17 mouse cellular contexts compared by ENCODE assay signal in genomic region chr7:115868504-115868903, GRCm38 (mm10).
A peak's percentile ranks its signal among the peaks of the same experiment; 100 is the strongest.
DNase-seq lines count a peak whose midpoint lies in the region; ATAC-seq and TF ChIP-seq lines count a peak whose summit lies in the region.
"Had no signal": no experiment of that assay in that cellular context is flagged by ENCODE, and none has a peak within 500 bp of the region (broad histone marks: within the 10 kb centered on the region; RNA-seq: fewer than 3 reads in every experiment).

No protein-coding gene starts in this region.

- H3K36me3 ChIP-seq in lung, embryonic 15.5 days, result no peaks in the 10 kb centered on the region
- H3K36me3 ChIP-seq in intestine, postnatal 0 days (ENCODE audit: control insufficient read depth, insufficient read depth), result no peaks in the 10 kb centered on the region
- H3K36me3 ChIP-seq: embryonic facial prominence, embryonic 13.5 days; G1E; heart, embryonic 13.5 days; hindbrain, embryonic 12.5 days; liver, embryonic 13.5 days; neural tube, embryonic 15.5 days had no signal

- H3K9me3 ChIP-seq in lung, embryonic 15.5 days, result no peaks in the 10 kb centered on the region
- H3K9me3 ChIP-seq in intestine, postnatal 0 days (ENCODE audit: control insufficient read depth), result no peaks in the 10 kb centered on the region
- H3K9me3 ChIP-seq: embryonic facial prominence, embryonic 13.5 days; G1E; heart, embryonic 13.5 days; hindbrain, embryonic 12.5 days; liver, embryonic 13.5 days; neural tube, embryonic 15.5 days had no signal

- H3K4me3 ChIP-seq in lung, embryonic 15.5 days, result no peak overlapping the region
- H3K4me3 ChIP-seq in intestine, postnatal 0 days (ENCODE audit: low read depth, low read length), result no peak overlapping the region
- H3K4me3 ChIP-seq: embryonic facial prominence, embryonic 13.5 days; heart, embryonic 13.5 days; hindbrain, embryonic 12.5 days; liver, embryonic 13.5 days; neural tube, embryonic 15.5 days had no signal

- peaks cover 19% of the 10 kb centered on the region; the same call in 1 of the 2 replicates for H3K4me1 ChIP-seq in lung, embryonic 15.5 days
- H3K4me1 ChIP-seq in intestine, postnatal 0 days (replicated peaks; ENCODE audit: control insufficient read depth, insufficient read depth, low read length), result peaks cover 8% of the 10 kb centered on the region; the same call in 1 of the 2 replicates

- no peak for TF ChIP-seq CTCF in intestine, postnatal 0 days (IDR thresholded peaks at IDR 0.05; ENCODE audit: low read depth)

- 68% methylated on average over 2 of the region's 2 CpGs for WGBS in lung, embryonic 15.5 days
- 36% methylated on average over 2 of the region's 2 CpGs for WGBS in intestine, postnatal 0 days

- no peak overlapping the region for H3K4me2 ChIP-seq in lung, embryonic 15.5 days
- H3K4me2 ChIP-seq in intestine, postnatal 0 days (replicated peaks; ENCODE audit: low read depth), result peak overlapping the region; percentile 47
- H3K4me2 ChIP-seq: embryonic facial prominence, embryonic 13.5 days; hindbrain, embryonic 12.5 days; liver, embryonic 13.5 days had no signal

- DNase-seq in embryo, embryonic 10.5 days (ENCODE audit: low spot score), result peak; percentile 21
- DNase-seq in embryo, embryonic 11 days, result no peak
- DNase-seq in lung, adult 18-20 months, result no peak
- no peak for DNase-seq in adrenal gland, adult 8-10 months
- DNase-seq in cerebellum, postnatal 36 days, result no peak
- DNase-seq: cerebellum, adult 9-11 months; gastrocnemius, postnatal 25 days; liver, embryonic 13.5 days had no signal

- 0 out of 2 replicates have a peak overlapping the region, but pooled peaks have one; percentile 37 for H3K27ac ChIP-seq in lung, embryonic 15.5 days
- peak overlapping the region; percentile 42 for H3K27ac ChIP-seq in intestine, postnatal 0 days (ENCODE audit: low read depth, low read length)
- H3K27ac ChIP-seq: embryonic facial prominence, embryonic 13.5 days; heart, embryonic 13.5 days; hindbrain, embryonic 12.5 days; liver, embryonic 13.5 days; neural tube, embryonic 15.5 days had no signal

- ATAC-seq in lung, embryonic 15.5 days (ENCODE audit: borderline replicate concordance, extremely low read depth, low FRiP score, low TSS enrichment), result no peak
- peak; percentile 80 for ATAC-seq in intestine, postnatal 0 days
- ATAC-seq in monocyte, adult 5-6 weeks (replicated peaks; ENCODE audit: insufficient number of reproducible peaks, low FRiP score, low TSS enrichment, poor library complexity, severe bottlenecking), result no peak
- ATAC-seq: activated CD4-positive, CD25-positive, alpha-beta regulatory T cell, adult 4 months had no signal

- no peak overlapping the region for H3K9ac ChIP-seq in lung, embryonic 15.5 days
- H3K9ac ChIP-seq in intestine, postnatal 0 days (ENCODE audit: low read depth, low read length), result no peak overlapping the region
- H3K9ac ChIP-seq: embryonic facial prominence, embryonic 13.5 days; heart, embryonic 13.5 days; hindbrain, embryonic 12.5 days; liver, embryonic 13.5 days; neural tube, embryonic 15.5 days had no signal

- no peaks in the 10 kb centered on the region for H3K27me3 ChIP-seq in lung, embryonic 15.5 days
- no peaks in the 10 kb centered on the region for H3K27me3 ChIP-seq in intestine, postnatal 0 days (replicated peaks; ENCODE audit: control insufficient read depth, insufficient read depth, low read length)
- H3K27me3 ChIP-seq: embryonic facial prominence, embryonic 13.5 days; heart, embryonic 13.5 days; hindbrain, embryonic 12.5 days; liver, embryonic 13.5 days; neural tube, embryonic 15.5 days had no signal
